Mouse (Mus musculus) spleen, adult 2 months (tissue): ENCODE data around the gene Ifit2.

ENCODE experiments used
- CTCF ChIP-seq: fragments of 200-500 bp; IDR thresholded peaks from 2 replicates; pipeline ENCODE4 v1.5.1; 2011; ENCODE audit warnings: mild to moderate bottlenecking, inconsistent platforms; ENCODE audit not compliant: insufficient read depth, insufficient read length, insufficient replicate concordance; ENCODE audit errors: extremely low read depth
- POLR2A ChIP-seq: fragments of 200-500 bp; IDR thresholded peaks from 2 replicates; pipeline ENCODE4 v1.6.1; 2011; ENCODE audit warnings: low read depth, low read length, inconsistent platforms

DNA sequence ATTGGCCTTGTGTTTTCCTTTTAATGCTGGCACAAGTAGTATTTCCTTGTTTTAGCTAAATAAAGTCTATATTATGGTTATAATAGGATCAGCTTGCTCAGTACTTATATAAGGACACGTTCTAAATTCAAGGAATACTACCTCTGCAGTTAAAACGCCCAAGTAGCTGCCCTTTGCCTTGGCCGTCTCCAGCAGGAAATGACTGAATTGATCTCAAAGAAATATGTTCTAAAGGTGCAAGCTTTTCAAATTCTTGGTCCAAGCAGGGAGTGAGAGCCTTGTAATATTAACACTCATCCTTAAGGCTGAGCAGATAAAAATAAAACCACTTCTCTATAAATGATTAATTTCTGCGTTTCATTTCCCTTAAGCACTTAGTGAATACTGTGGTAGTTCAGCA, 30.4 kb upstream of the Ifit2 start:
- TF ChIP-seq POLR2A (no peak), CTCF (no peak)
